Mouse (Mus musculus) brain, embryonic 14.5 days (tissue): Measurements from ENCODE around the gene Gm21887.
"Not testable (repeated sequence)": the region's sequence is repeated elsewhere in the genome, so short reads cannot be mapped to it uniquely, and the experiment has no call there.

Source experiments
- CTCF ChIP-seq: fragments of 200-500 bp; IDR thresholded peaks from 2 replicates; pipeline ENCODE4 v1.5.1; 2012; ENCODE audit warnings: inconsistent platforms, mild to moderate bottlenecking, moderate library complexity, borderline replicate concordance; ENCODE audit not compliant: insufficient read depth, insufficient read length; ENCODE audit errors: extremely low read depth
- POLR2A ChIP-seq: fragments of 200-500 bp; IDR thresholded peaks from 2 replicates; pipeline ENCODE4 v1.6.1; 2012; ENCODE audit warnings: mild to moderate bottlenecking, inconsistent platforms, borderline replicate concordance; ENCODE audit not compliant: poor library complexity, insufficient read depth, insufficient read length, severe bottlenecking; ENCODE audit errors: extremely low read depth

GRCm38 (mm10) chrX:169981761-169982181 is 27.7 kb upstream of the Gm21887 start:
- not testable (repeated sequence) for TF ChIP-seq CTCF, POLR2A
